Mouse (Mus musculus): ENCODE results near the gene Tinf2. TPM values are rescaled to one million over a fixed set of nuclear protein-coding genes. Genes with fewer than 3 reads are reported as not detected.
A peak's percentile ranks its signal among the peaks of the same experiment; 100 is the strongest.

The Tinf2 gene
- polyA plus RNA-seq, 1 experiment from 2014 or later = 25.6 TPM

GRCm38 (mm10) chr14:55697226-55697625, 15.6 kb upstream of the Tinf2 start:
- no peaks in the 10 kb centered on the region for H3K36me3 ChIP-seq (replicated peaks)
- no peaks in the 10 kb centered on the region for H3K27me3 ChIP-seq (replicated peaks)
- no peak overlapping the region for H3K27ac ChIP-seq
- no peak for ATAC-seq (replicated peaks)
- H3K9me3 ChIP-seq = no peaks in the 10 kb centered on the region
- H3K4me1 ChIP-seq = no peaks in the 10 kb centered on the region
- no peak overlapping the region for H3K4me3 ChIP-seq
- no peak overlapping the region for H3K9ac ChIP-seq
- WGBS = 92% methylated on average over 4 of the region's 4 CpGs
- no peak overlapping the region for H3K4me2 ChIP-seq

DNA sequence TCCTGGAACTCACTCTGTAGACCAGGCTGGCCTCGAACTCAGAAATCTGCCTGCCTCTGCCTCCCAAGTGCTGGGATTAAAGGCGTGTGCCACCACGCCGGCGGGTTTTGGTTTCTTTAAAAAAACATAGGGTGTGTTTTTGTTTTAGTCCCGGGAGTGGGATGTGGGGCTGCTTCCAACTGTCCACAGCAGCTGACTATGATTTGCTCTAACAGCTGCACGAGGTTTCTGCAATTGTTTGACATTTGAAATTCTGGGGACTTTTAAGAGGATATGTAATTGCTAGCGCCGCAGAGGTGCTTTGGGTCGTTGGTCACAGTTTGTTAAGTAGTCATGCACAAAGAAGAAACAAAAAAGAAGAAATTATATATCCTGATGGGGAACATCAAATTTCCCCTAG, 7.8 kb upstream of the Tinf2 start:
- WGBS = 84% methylated on average over 10 of the region's 10 CpGs
- no peak for ATAC-seq (replicated peaks)
- Histone ChIP-seq H3K27ac (no peak overlapping the region), H3K9ac (no peak overlapping the region), H3K4me2 (no peak overlapping the region), H3K36me3 (replicated peaks) (no peaks in the 10 kb centered on the region), H3K4me3 (no peak overlapping the region), H3K4me1 (no peaks in the 10 kb centered on the region), H3K9me3 (no peaks in the 10 kb centered on the region), H3K27me3 (replicated peaks) (no peaks in the 10 kb centered on the region)

GRCm38 (mm10) chr14:55682118-55682493, 486 bp upstream of the Tinf2 start:
- H3K4me3 ChIP-seq = peak overlapping the region; percentile 85

DNA sequence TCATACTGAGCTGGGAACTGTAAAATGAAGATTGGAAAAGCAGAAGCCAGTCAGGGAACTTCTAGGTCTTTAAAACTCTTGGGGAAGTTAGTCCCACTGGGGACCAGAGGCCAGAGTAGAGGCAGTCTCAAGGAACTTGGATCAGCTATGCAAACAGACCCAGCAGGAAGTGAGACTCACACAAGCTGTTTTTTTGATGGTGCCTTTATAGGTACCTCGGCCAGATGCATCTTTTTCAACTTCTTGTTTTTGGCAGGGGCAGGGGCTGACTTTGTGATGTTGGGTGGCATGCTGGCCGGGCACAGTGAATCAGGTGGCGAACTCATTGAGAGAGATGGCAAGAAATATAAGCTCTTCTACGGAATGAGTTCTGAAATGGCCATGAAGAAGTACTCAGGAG, 4.0 kb downstream of the Tinf2 start:
- no peak overlapping the region for H3K4me2 ChIP-seq
- 87% methylated on average over 4 of the region's 4 CpGs for WGBS
- no peak overlapping the region for H3K9ac ChIP-seq
- H3K27ac ChIP-seq = no peak overlapping the region
- peaks cover 12% of the 10 kb centered on the region; the same call in 1 of the 2 replicates for H3K36me3 ChIP-seq (replicated peaks)
- no peak for ATAC-seq (replicated peaks)
- H3K4me3 ChIP-seq = no peak overlapping the region
- H3K9me3 ChIP-seq = no peaks in the 10 kb centered on the region
- H3K27me3 ChIP-seq (replicated peaks) = no peaks in the 10 kb centered on the region
- peaks cover 19% of the 10 kb centered on the region for H3K4me1 ChIP-seq

More at GRCm38 (mm10) chr14:55682118-55682493, 486 bp upstream of the Tinf2 start:
- WGBS = 16% methylated on average over 3 of the region's 3 CpGs
- ATAC-seq (replicated peaks) = peak; percentile 46; the same call in 1 of the 2 replicates
- Histone ChIP-seq H3K27me3 (replicated peaks) (no peaks in the 10 kb centered on the region), H3K4me2 (peak overlapping the region; percentile 98), H3K4me1 (peaks cover 15% of the 10 kb centered on the region), H3K27ac (peak overlapping the region; percentile 75), H3K9ac (peak overlapping the region; percentile 66), H3K36me3 (replicated peaks) (peaks cover 9% of the 10 kb centered on the region; the same call in 1 of the 2 replicates), H3K9me3 (no peaks in the 10 kb centered on the region)

GRCm38 (mm10) chr14:55672741-55673060, 8.9 kb downstream of the Tinf2 start:
- Histone ChIP-seq H3K27ac (peak overlapping the region; percentile 89), H3K4me1 (peaks cover 23% of the 10 kb centered on the region), H3K4me2 (peak overlapping the region; percentile 80), H3K9ac (peak overlapping the region; percentile 12; the same call in 1 of the 2 replicates), H3K27me3 (replicated peaks) (no peaks in the 10 kb centered on the region), H3K4me3 (peak overlapping the region; percentile 73), H3K9me3 (no peaks in the 10 kb centered on the region), H3K36me3 (replicated peaks) (peaks cover 3% of the 10 kb centered on the region; the same call in 1 of the 2 replicates)
- ATAC-seq (replicated peaks) = no peak
- WGBS = 83% methylated on average over 7 of the region's 7 CpGs

GRCm38 (mm10) chr14:55671833-55672740, 9.5 kb downstream of the Tinf2 start, which contains the start of the genes Gmpr2 and Nedd8:
TSS of gene Gmpr2 (plus strand) at chr14:55671941.
TSS of gene Nedd8 (minus strand) at chr14:55672124.
- peak within 1 kb of the TSS; percentile 73 for H3K4me3 ChIP-seq
- peak; percentile 98 for ATAC-seq (replicated peaks)
- WGBS = under 1% methylated on average over 38 of the region's 38 CpGs
- H3K27me3 ChIP-seq (replicated peaks) = no peaks in the 10 kb centered on the region
- H3K4me2 ChIP-seq = peak within 1 kb of the TSS; percentile 80
- H3K9me3 ChIP-seq = no peaks in the 10 kb centered on the region
- H3K36me3 ChIP-seq (replicated peaks) = peaks cover 3% of the 10 kb centered on the region; the same call in 1 of the 2 replicates
- peak within 1 kb of the TSS; percentile 89 for H3K27ac ChIP-seq
- H3K9ac ChIP-seq = peak within 1 kb of the TSS; percentile 75
- H3K4me1 ChIP-seq = peaks cover 23% of the 10 kb centered on the region

DNA sequence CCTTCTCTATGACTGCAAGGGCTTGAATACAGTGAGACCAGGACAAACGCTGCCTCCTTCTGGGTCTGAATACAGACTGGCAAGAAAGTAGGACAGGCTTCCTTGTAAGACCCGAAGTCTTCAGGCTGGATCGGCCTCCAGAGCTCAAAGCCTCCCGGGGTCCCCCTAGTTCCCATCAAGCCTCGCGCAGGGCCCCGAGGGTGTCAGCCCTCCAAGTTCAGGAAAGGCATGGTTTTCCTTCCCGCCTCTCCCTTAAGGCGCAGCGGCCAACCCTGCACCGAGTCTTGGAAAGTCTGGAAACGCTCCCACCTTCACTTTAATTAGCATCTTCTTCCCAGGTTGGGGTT, 10.2 kb downstream of the Tinf2 start:
- no peaks in the 10 kb centered on the region for H3K9me3 ChIP-seq
- H3K4me2 ChIP-seq = peak overlapping the region; percentile 80
- peak overlapping the region; percentile 89 for H3K27ac ChIP-seq
- peaks cover 23% of the 10 kb centered on the region for H3K4me1 ChIP-seq
- no peaks in the 10 kb centered on the region for H3K27me3 ChIP-seq (replicated peaks)
- WGBS = under 1% methylated on average over 12 of the region's 12 CpGs
- peak overlapping the region; percentile 75 for H3K9ac ChIP-seq
- H3K36me3 ChIP-seq (replicated peaks) = peaks cover 3% of the 10 kb centered on the region; the same call in 1 of the 2 replicates
- peak; percentile 79 for ATAC-seq (replicated peaks)
- peak overlapping the region; percentile 73 for H3K4me3 ChIP-seq

DNA sequence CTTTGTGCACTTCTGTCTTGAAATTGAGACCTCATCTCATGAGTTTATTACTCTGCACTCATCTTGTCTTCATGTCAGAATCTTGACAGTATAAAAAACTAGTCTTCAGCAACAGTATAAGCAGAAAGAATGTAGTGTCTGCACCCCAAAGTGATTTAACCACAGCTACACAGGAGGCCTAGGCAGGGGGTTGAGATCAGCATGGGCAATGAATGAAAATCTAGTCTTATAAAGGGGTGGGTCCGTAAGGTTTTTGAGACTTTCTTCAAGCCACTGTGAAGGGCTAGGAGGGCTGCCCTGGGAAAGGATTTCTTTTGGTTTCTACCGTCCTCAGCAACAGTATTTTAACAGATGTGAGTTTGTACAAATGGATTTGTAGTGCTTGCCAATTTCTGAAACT, 21.0 kb downstream of the Tinf2 start:
- Histone ChIP-seq H3K4me2 (peak overlapping the region; percentile 69), H3K27ac (peak overlapping the region; percentile 85; the same call in 1 of the 2 replicates), H3K4me3 (peak overlapping the region; percentile 76), H3K27me3 (replicated peaks) (no peaks in the 10 kb centered on the region), H3K9ac (no peak overlapping the region), H3K36me3 (replicated peaks) (peaks cover 7% of the 10 kb centered on the region; the same call in 1 of the 2 replicates), H3K4me1 (peaks cover 16% of the 10 kb centered on the region), H3K9me3 (no peaks in the 10 kb centered on the region)
- peak; percentile 48 for ATAC-seq (replicated peaks)
- 34% methylated on average over 2 of the region's 2 CpGs for WGBS

GRCm38 (mm10) chr14:55659960-55660573, 21.6 kb downstream of the Tinf2 start, which contains the start of gene Mdp1:
TSS of gene Mdp1 (minus strand) at chr14:55660508.
- Histone ChIP-seq H3K36me3 (replicated peaks) (peaks cover 7% of the 10 kb centered on the region; the same call in 1 of the 2 replicates), H3K9me3 (no peaks in the 10 kb centered on the region), H3K27ac (peak within 1 kb of the TSS; percentile 85), H3K27me3 (replicated peaks) (no peaks in the 10 kb centered on the region), H3K9ac (peak within 1 kb of the TSS; percentile 72), H3K4me3 (peak within 1 kb of the TSS; percentile 76), H3K4me1 (peaks cover 16% of the 10 kb centered on the region), H3K4me2 (peak within 1 kb of the TSS; percentile 69)
- peak; percentile 95 for ATAC-seq (replicated peaks)
- under 1% methylated on average over 39 of the region's 39 CpGs for WGBS

GRCm38 (mm10) chr14:55658011-55658410, 23.6 kb downstream of the Tinf2 start:
- peaks cover 16% of the 10 kb centered on the region for H3K4me1 ChIP-seq
- no peak overlapping the region for H3K9ac ChIP-seq
- H3K4me2 ChIP-seq = no peak overlapping the region
- H3K9me3 ChIP-seq = no peaks in the 10 kb centered on the region
- peaks cover 7% of the 10 kb centered on the region; the same call in 1 of the 2 replicates for H3K36me3 ChIP-seq (replicated peaks)
- no peak for ATAC-seq (replicated peaks)
- no peak overlapping the region for H3K4me3 ChIP-seq
- 92% methylated on average over 5 of the region's 5 CpGs for WGBS
- H3K27me3 ChIP-seq (replicated peaks) = no peaks in the 10 kb centered on the region
- no peak overlapping the region for H3K27ac ChIP-seq

DNA sequence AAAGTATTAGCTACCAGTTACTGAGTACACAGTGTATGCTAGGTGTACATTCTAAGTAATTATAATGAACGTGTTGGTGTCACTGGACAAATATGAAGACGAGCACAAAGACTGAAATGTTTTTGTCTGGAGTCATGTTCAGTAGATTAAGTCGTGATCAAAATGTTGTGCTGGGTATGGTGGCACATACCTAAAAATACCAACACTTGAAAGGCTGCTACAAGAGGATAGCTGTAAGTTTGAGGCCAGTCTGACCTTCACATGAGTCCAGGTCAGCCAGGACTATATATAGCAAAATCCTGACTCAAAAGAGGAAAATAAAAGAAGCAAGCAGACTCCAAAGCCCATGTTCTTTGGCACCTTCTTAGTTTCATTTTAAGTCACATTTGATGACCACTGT, 24.7 kb downstream of the Tinf2 start:
- Histone ChIP-seq H3K27me3 (replicated peaks) (no peaks in the 10 kb centered on the region), H3K4me2 (no peak overlapping the region), H3K4me3 (no peak overlapping the region), H3K9me3 (no peaks in the 10 kb centered on the region), H3K27ac (no peak overlapping the region), H3K4me1 (peaks cover 16% of the 10 kb centered on the region), H3K9ac (no peak overlapping the region), H3K36me3 (replicated peaks) (0 out of 2 replicates have a peak, but pooled peaks cover 4% of the 10 kb centered on the region)
- 88% methylated on average over 3 of the region's 3 CpGs for WGBS
- ATAC-seq (replicated peaks) = no peak

- no peaks in the 10 kb centered on the region for H3K36me3 ChIP-seq (replicated peaks)
- no peaks in the 10 kb centered on the region for H3K27me3 ChIP-seq (replicated peaks)
- H3K4me3 ChIP-seq = no peak overlapping the region
- ATAC-seq (replicated peaks) = no peak; the same call in 1 of the 2 replicates
- no peak overlapping the region for H3K9ac ChIP-seq
- no peaks in the 10 kb centered on the region for H3K9me3 ChIP-seq
- H3K4me1 ChIP-seq = no peaks in the 10 kb centered on the region
- no peak overlapping the region for H3K27ac ChIP-seq
- WGBS = 89% methylated on average over 7 of the region's 7 CpGs
- no peak overlapping the region for H3K4me2 ChIP-seq
Measured at GRCm38 (mm10) chr14:55651528-55651927, 30.1 kb downstream of the Tinf2 start.

Measured in midbrain, embryonic 15.5 days (tissue).